Mouse (Mus musculus) liver, embryonic 16.5 days (tissue): Measurements from ENCODE around the gene Ankrd13a. TPM values are rescaled to one million over a fixed set of nuclear protein-coding genes. Genes with fewer than 3 reads are reported as not detected.

ENCODE experiments used
- ATAC-seq: fragments of 200-750 bp; cut with Nextera tagmentation; 2 replicates; pipeline ENCODE4 v1.8.0; 2017; ENCODE audit warnings: low read depth, mild to moderate bottlenecking, moderate number of reproducible peaks, moderate library complexity
- H3K27ac ChIP-seq: fragments of 300-500 bp; sonication (generic); 2 replicates; pipeline ENCODE4 v1.5.1; 2014; ENCODE audit warnings: mild to moderate bottlenecking, low read length
- H3K27me3 ChIP-seq: fragments of 300-500 bp; sonication (generic); 2 replicates; pipeline ENCODE4 v1.6.1; 2014; ENCODE audit warnings: low read depth, low read length, mixed read lengths; ENCODE audit not compliant: control insufficient read depth, insufficient read depth
- H3K36me3 ChIP-seq: fragments of 300-500 bp; sonication (generic); 2 replicates; pipeline ENCODE4 v1.6.1; 2014; ENCODE audit warnings: mild to moderate bottlenecking; ENCODE audit not compliant: control insufficient read depth, insufficient read depth
- H3K4me1 ChIP-seq: fragments of 300-500 bp; sonication (generic); 2 replicates; pipeline ENCODE4 v1.6.1; 2014; ENCODE audit warnings: low read depth, low read length, mixed read lengths; ENCODE audit not compliant: control insufficient read depth
- H3K4me2 ChIP-seq: fragments of 300-500 bp; sonication (generic); 2 replicates; pipeline ENCODE4 v1.6.1; 2014; ENCODE audit warnings: low read depth, low read length, mixed read lengths
- H3K4me3 ChIP-seq: fragments of 300-500 bp; sonication (generic); 2 replicates; pipeline ENCODE4 v1.5.1; 2014; ENCODE audit warnings: low read depth, mild to moderate bottlenecking, low read length
- H3K9ac ChIP-seq: fragments of 300-500 bp; sonication (generic); 2 replicates; pipeline ENCODE4 v1.6.1; 2014; ENCODE audit warnings: low read depth, low read length
- H3K9me3 ChIP-seq: fragments of 300-500 bp; sonication (generic); replicated peaks from 2 replicates; pipeline ENCODE4 v1.6.1; 2016; ENCODE audit warnings: low read length; ENCODE audit not compliant: control insufficient read depth
- WGBS: fragments of 180-500 bp; shearing (Covaris S2); extraction: QIAGEN DNeasy Blood & Tissue Kit; methylation state at CpG from one replicate; pipeline ENCODE4 v1.1.7; 2014; ENCODE audit not compliant: insufficient replicate concordance; 5-methylcytosine and 5-hydroxymethylcytosine counted together
- polyA plus RNA-seq: library from polyadenylated mRNA; unstranded; fragments of >200 nt; fragmentation: Nextera tagmentation; extraction: Ambion mirVana; gene quantifications from 2 replicates; pipeline ENCODE4 v1.2.1, GENCODE M21; 2015

The Ankrd13a gene
- polyA plus RNA-seq, 1 experiment from 2014 or later = 11.8 TPM

DNA sequence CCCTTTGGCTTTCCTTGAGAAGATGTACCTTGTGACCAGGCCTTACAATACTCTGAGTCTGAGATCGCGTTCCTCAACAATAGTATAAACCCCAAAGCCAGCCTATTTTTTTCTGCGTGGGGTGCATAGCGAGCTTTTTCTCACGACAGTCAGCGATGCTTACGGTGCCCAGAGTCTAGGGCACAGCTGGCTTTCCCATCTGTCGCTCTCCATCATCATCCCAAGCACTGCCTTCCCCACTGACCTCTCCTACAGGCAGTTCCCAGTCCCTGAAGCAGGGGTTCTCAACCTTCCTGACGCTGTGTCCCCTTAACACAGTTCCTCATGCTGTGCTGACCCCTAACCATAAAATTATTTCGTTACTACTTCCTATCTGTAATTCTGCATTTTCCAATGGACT, 31.9 kb upstream of the Ankrd13a start:
- no peak for ATAC-seq
- Histone ChIP-seq H3K27ac (no peak overlapping the region), H3K27me3 (no peaks in the 10 kb centered on the region), H3K4me3 (no peak overlapping the region), H3K4me1 (no peaks in the 10 kb centered on the region), H3K4me2 (no peak overlapping the region), H3K36me3 (peaks cover 44% of the 10 kb centered on the region), H3K9ac (no peak overlapping the region), H3K9me3 (no peaks in the 10 kb centered on the region)
- WGBS = 88% methylated on average over 10 of the region's 10 CpGs

DNA sequence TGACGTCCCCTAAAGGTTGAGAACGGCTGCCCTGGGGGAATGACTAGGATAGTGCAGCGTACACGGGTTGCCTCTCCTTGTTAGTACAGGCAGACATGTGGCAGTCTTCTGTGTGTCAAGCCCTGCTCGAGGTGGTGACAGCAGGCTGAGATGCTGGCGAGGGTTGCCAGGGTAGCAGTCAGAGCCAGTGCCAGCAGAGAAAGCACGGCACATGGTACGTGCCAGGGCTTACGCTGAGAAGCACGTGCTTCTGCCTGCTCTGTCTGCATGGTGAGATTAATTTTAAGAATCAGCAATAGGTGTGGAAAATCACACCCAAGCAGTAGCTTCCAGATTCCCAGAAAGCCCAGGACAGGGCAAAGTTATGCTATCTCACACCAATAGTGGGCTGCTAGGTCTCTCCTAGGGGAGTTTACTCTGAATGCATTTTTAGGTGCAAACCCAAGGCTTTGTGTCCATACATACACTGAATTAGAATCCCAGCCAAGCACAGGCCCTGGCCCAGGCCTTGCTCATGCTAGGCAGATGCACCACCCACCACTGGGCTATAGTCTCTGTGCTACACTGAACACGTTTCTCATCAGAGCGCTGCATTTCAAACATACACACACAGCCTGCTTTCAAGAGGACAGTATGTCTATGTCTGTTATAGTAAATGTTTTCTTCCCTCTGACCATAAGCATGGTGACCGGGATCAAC, 31.3 kb upstream of the Ankrd13a start:
- Histone ChIP-seq H3K9ac (no peak overlapping the region), H3K36me3 (peaks cover 42% of the 10 kb centered on the region), H3K4me1 (no peaks in the 10 kb centered on the region), H3K27me3 (no peaks in the 10 kb centered on the region), H3K4me2 (no peak overlapping the region), H3K9me3 (no peaks in the 10 kb centered on the region), H3K4me3 (no peak overlapping the region), H3K27ac (no peak overlapping the region)
- 84% methylated on average over 13 of the region's 13 CpGs for WGBS
- no peak for ATAC-seq

DNA sequence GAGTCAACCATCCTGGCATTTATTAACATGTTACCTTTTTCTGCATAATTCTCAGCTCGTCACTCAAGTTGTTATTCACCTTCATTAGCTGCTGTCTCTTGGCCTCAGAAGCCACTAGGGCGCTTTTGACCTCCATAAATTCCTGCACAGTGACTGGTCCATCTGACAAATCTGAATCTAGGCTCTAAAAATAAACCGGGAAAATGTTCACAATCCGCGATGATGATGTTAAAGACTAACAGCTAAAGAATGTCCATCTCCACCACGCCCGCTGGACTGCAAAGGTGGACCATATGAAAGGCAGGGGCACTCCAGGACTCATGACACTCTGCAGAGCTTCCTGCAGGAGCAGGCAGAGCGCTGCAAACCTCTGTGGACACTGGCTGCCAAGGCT, 30.8 kb upstream of the Ankrd13a start:
- H3K4me1 ChIP-seq = no peaks in the 10 kb centered on the region
- no peak overlapping the region for H3K27ac ChIP-seq
- H3K36me3 ChIP-seq = peaks cover 38% of the 10 kb centered on the region
- H3K9ac ChIP-seq = no peak overlapping the region
- H3K27me3 ChIP-seq = no peaks in the 10 kb centered on the region
- WGBS = 83% methylated on average over 8 of the region's 8 CpGs
- no peaks in the 10 kb centered on the region for H3K9me3 ChIP-seq
- no peak overlapping the region for H3K4me3 ChIP-seq
- H3K4me2 ChIP-seq = no peak overlapping the region
- ATAC-seq = no peak

DNA sequence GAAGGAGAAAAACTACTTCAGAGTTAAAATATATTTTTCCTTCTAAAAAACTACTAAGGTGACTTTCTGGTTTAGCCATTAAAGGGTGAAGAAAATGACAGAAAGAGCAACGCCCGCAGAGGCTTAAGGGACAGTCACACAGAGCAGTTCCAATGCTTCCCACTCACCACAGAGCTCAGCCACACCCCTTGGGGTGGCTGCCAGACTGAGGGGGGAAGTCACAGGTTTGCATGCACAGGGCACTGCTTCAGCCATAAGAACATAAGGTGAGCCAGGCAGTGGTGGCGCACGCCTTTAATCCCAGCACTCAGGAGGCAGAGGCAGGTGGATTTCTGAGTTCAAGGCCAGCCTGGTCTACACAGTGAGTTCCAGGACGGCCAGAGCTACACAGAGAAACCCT, 28.9 kb upstream of the Ankrd13a start:
- no peaks in the 10 kb centered on the region for H3K4me1 ChIP-seq
- H3K4me3 ChIP-seq = no peak overlapping the region
- H3K4me2 ChIP-seq = no peak overlapping the region
- no peak overlapping the region for H3K9ac ChIP-seq
- peaks cover 26% of the 10 kb centered on the region for H3K36me3 ChIP-seq
- H3K9me3 ChIP-seq = no peaks in the 10 kb centered on the region
- H3K27me3 ChIP-seq = no peaks in the 10 kb centered on the region
- no peak for ATAC-seq
- H3K27ac ChIP-seq = no peak overlapping the region
- 72% methylated on average over 5 of the region's 5 CpGs for WGBS

DNA sequence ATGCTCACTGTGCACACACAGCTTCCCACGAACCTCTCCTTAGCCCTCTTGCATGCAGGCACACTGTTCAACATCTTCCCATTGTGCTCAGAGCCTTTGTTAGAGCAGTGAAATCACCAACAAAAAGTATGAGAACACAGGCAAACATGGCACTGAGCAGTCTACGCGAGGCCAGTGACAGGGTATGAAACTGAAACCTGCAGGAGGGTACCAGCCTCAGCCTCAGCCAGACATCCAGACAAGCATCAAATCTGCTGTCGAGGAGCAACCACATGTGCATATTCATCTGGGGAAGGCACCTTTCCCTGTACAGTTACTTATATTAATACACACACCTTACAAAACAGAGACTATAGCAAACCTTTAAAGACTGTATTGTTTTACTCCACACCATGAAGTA, 27.6 kb upstream of the Ankrd13a start:
- H3K36me3 ChIP-seq = peaks cover 21% of the 10 kb centered on the region

DNA sequence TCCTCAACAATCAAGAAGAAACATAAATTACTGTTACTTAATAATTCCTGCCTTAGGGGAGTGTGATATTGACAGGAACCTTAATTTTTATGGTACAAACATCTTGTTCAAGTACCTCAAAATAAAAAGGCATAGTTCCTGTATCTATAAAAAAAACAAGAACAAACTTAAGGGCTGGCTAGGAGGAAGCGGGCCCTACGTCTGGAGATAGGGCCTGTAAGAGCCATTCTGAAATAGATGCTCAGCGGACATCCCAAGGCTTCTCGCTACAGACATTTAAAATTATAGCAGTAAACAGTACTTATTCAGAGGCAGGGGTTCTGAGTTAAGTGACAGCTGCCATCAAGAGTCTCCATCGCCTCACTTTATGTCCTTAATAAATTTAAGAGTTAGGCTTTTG, 27.0 kb upstream of the Ankrd13a start:
- peaks cover 18% of the 10 kb centered on the region for H3K36me3 ChIP-seq
- no peak overlapping the region for H3K4me2 ChIP-seq
- H3K27ac ChIP-seq = no peak overlapping the region
- H3K4me1 ChIP-seq = no peaks in the 10 kb centered on the region
- H3K4me3 ChIP-seq = no peak overlapping the region
- WGBS = 87% methylated on average over 5 of the region's 5 CpGs
- no peaks in the 10 kb centered on the region for H3K27me3 ChIP-seq
- H3K9ac ChIP-seq = no peak overlapping the region
- no peaks in the 10 kb centered on the region for H3K9me3 ChIP-seq
- no peak for ATAC-seq

More for the DNA sequence above, 27.6 kb upstream of the Ankrd13a start:
- Histone ChIP-seq H3K27ac (no peak overlapping the region), H3K27me3 (no peaks in the 10 kb centered on the region), H3K4me3 (no peak overlapping the region), H3K9me3 (no peaks in the 10 kb centered on the region), H3K4me2 (no peak overlapping the region), H3K9ac (no peak overlapping the region), H3K4me1 (no peaks in the 10 kb centered on the region)
- no peak for ATAC-seq
- 80% methylated on average over 4 of the region's 4 CpGs for WGBS

DNA sequence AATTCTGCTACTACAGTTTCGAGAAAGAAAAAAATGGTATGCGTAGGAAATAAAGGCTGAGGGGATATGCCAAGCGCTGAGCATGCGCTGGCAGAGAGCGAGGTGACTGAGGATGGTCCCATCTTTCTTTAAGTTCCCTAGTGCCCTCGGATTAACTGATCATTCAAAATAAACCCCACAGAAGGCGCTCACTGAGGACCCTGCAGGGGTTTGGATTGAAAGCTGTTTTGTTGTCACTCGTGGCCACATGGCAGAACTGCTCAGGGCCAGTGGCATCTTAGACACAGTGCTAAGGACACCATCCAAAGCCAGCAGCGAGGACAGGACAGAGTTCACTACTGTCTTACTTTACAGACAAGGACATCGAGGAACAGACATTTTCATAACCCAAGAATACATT, 24.2 kb upstream of the Ankrd13a start:
- Histone ChIP-seq H3K27me3 (no peaks in the 10 kb centered on the region), H3K9me3 (no peaks in the 10 kb centered on the region), H3K4me2 (no peak overlapping the region), H3K36me3 (peaks cover 26% of the 10 kb centered on the region), H3K27ac (no peak overlapping the region), H3K4me3 (no peak overlapping the region), H3K4me1 (no peaks in the 10 kb centered on the region), H3K9ac (no peak overlapping the region)
- ATAC-seq = no peak
- 82% methylated on average over 10 of the region's 10 CpGs for WGBS

DNA sequence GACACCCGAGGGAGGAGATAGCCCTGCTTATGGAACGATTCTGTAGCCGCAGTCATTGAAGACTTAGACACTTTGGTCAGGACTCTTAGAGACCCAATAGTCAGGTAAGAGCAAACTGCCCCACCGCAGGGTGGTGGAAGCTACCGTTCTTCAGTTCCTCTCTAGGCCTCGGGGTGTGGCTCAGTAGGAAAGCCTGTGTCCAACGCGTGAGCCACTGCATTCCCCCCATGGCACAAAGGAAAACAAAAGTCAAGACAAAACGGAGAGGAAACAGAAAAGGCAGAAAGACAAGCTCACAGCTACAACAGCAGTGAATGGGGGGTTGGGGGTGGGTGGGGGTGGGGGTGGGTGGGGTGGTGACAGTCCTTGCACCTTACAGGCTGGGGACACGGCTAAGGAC, 22.1 kb upstream of the Ankrd13a start:
- no peak overlapping the region for H3K9ac ChIP-seq
- H3K4me1 ChIP-seq = no peaks in the 10 kb centered on the region
- no peaks in the 10 kb centered on the region for H3K9me3 ChIP-seq
- H3K27me3 ChIP-seq = no peaks in the 10 kb centered on the region
- H3K36me3 ChIP-seq = peaks cover 35% of the 10 kb centered on the region
- ATAC-seq = no peak
- WGBS = 82% methylated on average over 10 of the region's 10 CpGs
- no peak overlapping the region for H3K4me3 ChIP-seq
- H3K27ac ChIP-seq = no peak overlapping the region
- H3K4me2 ChIP-seq = no peak overlapping the region

DNA sequence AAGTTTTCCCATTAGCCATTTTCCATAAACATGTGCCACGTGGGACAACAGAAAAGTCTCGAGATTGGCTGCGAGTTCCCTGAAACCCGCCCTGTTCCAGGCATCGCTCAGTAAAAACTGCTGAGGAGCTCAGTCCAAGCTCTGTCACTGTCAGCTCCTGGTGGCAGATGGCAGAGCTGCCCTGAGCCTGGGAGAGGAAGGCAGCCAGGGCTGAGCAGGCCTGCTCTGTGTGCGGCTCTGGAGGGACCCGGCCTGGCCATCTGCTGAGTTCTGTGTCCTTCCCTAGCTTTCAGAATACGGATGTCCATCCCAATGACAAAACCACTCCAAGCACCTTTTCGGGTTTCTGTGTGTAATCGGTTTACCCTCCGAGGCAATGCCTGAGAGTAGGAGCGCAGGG, 21.1 kb upstream of the Ankrd13a start:
- WGBS = 86% methylated on average over 12 of the region's 12 CpGs
- Histone ChIP-seq H3K4me2 (no peak overlapping the region), H3K36me3 (peaks cover 29% of the 10 kb centered on the region), H3K9ac (no peak overlapping the region), H3K4me3 (no peak overlapping the region), H3K9me3 (no peaks in the 10 kb centered on the region), H3K27me3 (no peaks in the 10 kb centered on the region), H3K4me1 (no peaks in the 10 kb centered on the region), H3K27ac (no peak overlapping the region)
- ATAC-seq = no peak
